Mouse (Mus musculus): ENCODE data around the gene Olfr17. TPM values are rescaled to one million over a fixed set of nuclear protein-coding genes. Genes with fewer than 3 reads are reported as not detected.
"Not testable (repeated sequence)": the region's sequence is repeated elsewhere in the genome, so short reads cannot be mapped to it uniquely, and the experiment has no call there.

Olfr17 gene
- total and polyA plus RNA-seq, 3 experiments: not detected

DNA sequence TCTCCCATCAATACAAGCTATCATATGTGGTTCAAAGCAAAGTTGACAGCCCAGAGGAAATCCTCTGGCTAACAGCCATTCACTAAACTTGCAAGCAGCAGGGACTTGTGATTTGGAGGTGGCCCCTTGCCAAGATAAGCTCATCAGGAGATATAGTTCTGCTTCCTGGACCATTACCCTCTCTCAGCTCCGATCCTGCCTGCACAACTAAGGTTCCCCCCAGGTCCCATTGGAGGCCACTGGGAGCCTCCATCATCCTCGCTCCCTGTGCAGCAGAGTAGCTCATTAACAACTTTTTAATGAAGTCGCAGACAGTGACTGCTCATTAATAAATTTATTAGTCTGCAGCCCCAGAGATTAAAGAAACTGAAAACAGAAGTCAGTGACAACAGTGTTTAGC lies 45.4 kb upstream of the Olfr17 start:
- no peak overlapping the region for H3K4me3 ChIP-seq (replicated peaks in 1 of 3; ENCODE audit: low read depth in 2 of 3, low read length in 2 of 3, poor library complexity in 1 of 3)
- H3K36me3 ChIP-seq (replicated peaks in 1 of 2; ENCODE audit: control insufficient read depth in 1 of 2, insufficient read depth in 1 of 2, low read length in 1 of 2): no peaks in the 10 kb centered on the region
- no peak overlapping the region for H3K27ac ChIP-seq (ENCODE audit: insufficient read depth, low read depth)
- no peaks in the 10 kb centered on the region for H3K79me2 ChIP-seq (replicated peaks; ENCODE audit: control insufficient read depth, extremely low read depth, insufficient read depth, poor library complexity, severe bottlenecking)
- dilution Hi-C loops (cut with MboI; ENCODE audit: extremely low pct_ligation_motif_present, extremely low pct_unique_long_range_greater_than_20kb, low sequenced_read_pairs): no loop called here
- H3K4me1 ChIP-seq (ENCODE audit: control insufficient read depth in 1 of 2, insufficient read depth in 2 of 2): no peaks in the 10 kb centered on the region
- in situ Hi-C loops (cut with MboI; ENCODE audit: low pct_ligation_motif_present, low pct_unique_long_range_greater_than_20kb, low sequenced_read_pairs): no loop called here
- H3K27me3 ChIP-seq (replicated peaks): no peaks in the 10 kb centered on the region
- TF ChIP-seq ZC3H11A (IDR thresholded peaks at IDR 0.05; ENCODE audit: low read depth, low read length): no peak
- TF ChIP-seq RAD21 (IDR thresholded peaks at IDR 0.05; ENCODE audit: low read depth, low read length): no peak
- TF ChIP-seq JUN (IDR thresholded peaks at IDR 0.05; ENCODE audit: insufficient read depth, low read depth, low read length): no peak
- no peak for TF ChIP-seq PAX5 (IDR thresholded peaks at IDR 0.05; ENCODE audit: low read length)
- no peak for TF ChIP-seq NELFE (IDR thresholded peaks at IDR 0.05; ENCODE audit: low read depth, low read length)
- no peak for TF ChIP-seq ZKSCAN1 (IDR thresholded peaks at IDR 0.05; ENCODE audit: borderline replicate concordance, low read depth, low read length)
- TF ChIP-seq MAX (IDR thresholded peaks at IDR 0.05; ENCODE audit: low read length): no peak
- no peak for TF ChIP-seq GABPA (IDR thresholded peaks at IDR 0.05; ENCODE audit: insufficient replicate concordance, low read depth, low read length)
- no peak for TF ChIP-seq CHD2 (IDR thresholded peaks at IDR 0.05; ENCODE audit: low read length)
- no peak for TF ChIP-seq ZMIZ1 (IDR thresholded peaks at IDR 0.05; ENCODE audit: low read depth, low read length)
- TF ChIP-seq BHLHE40 (IDR thresholded peaks at IDR 0.05; ENCODE audit: low read depth, low read length): no peak
- no peak for TF ChIP-seq UBTF (IDR thresholded peaks at IDR 0.05; ENCODE audit: low read depth, low read length)
- H3K4me2 ChIP-seq (ENCODE audit: insufficient read depth, low read depth, poor library complexity, severe bottlenecking): no peak overlapping the region
- no peak overlapping the region for H3K9ac ChIP-seq (ENCODE audit: insufficient read depth, low read depth)
- DNase-seq (ENCODE audit: extremely low read depth): no peak
- H3K9me3 ChIP-seq (replicated peaks; ENCODE audit: low read length): no peaks in the 10 kb centered on the region

- Histone ChIP-seq H3K27me3 (replicated peaks) (no peaks in the 10 kb centered on the region), H3K4me1 (ENCODE audit: control insufficient read depth in 1 of 2, insufficient read depth in 2 of 2) (no peaks in the 10 kb centered on the region), H3K4me2 (ENCODE audit: insufficient read depth, low read depth, poor library complexity, severe bottlenecking) (no peak within 1 kb of the TSS), H3K9ac (ENCODE audit: insufficient read depth, low read depth) (no peak within 1 kb of the TSS), H3K36me3 (replicated peaks in 1 of 2; ENCODE audit: control insufficient read depth in 1 of 2, insufficient read depth in 1 of 2, low read length in 1 of 2) (no peaks in the 10 kb centered on the region), H3K4me3 (replicated peaks in 1 of 3; ENCODE audit: low read depth in 2 of 3, low read length in 2 of 3, poor library complexity in 1 of 3) (no peak within 1 kb of the TSS), H3K27ac (ENCODE audit: insufficient read depth, low read depth) (no peak within 1 kb of the TSS), H3K9me3 (replicated peaks; ENCODE audit: low read length) (no peaks in the 10 kb centered on the region), H3K79me2 (replicated peaks; ENCODE audit: control insufficient read depth, extremely low read depth, insufficient read depth, poor library complexity, severe bottlenecking) (no peaks in the 10 kb centered on the region)
- DNase-seq (ENCODE audit: extremely low read depth): no peak
- dilution Hi-C loops (cut with MboI; ENCODE audit: extremely low pct_ligation_motif_present, extremely low pct_unique_long_range_greater_than_20kb, low sequenced_read_pairs): no loop called here
- no peak for TF ChIP-seq IRF4 (IDR thresholded peaks at IDR 0.05; ENCODE audit: low read depth, low read length)
- no peak for TF ChIP-seq PAX5 (IDR thresholded peaks at IDR 0.05; ENCODE audit: low read length)
- no peak for TF ChIP-seq ETS1 (conservative IDR thresholded peaks at IDR 0.05; ENCODE audit: low read depth, low read length)
- no peak for TF ChIP-seq CTCF (conservative IDR thresholded peaks at IDR 0.05 in 1 of 2, IDR thresholded peaks at IDR 0.05 in 1 of 2; ENCODE audit: low read depth in 2 of 2, low read length in 2 of 2)
- TF ChIP-seq CHD2 (IDR thresholded peaks at IDR 0.05; ENCODE audit: low read length): no peak
- TF ChIP-seq ZMIZ1 (IDR thresholded peaks at IDR 0.05; ENCODE audit: low read depth, low read length): no peak
- no peak for TF ChIP-seq JUND (conservative IDR thresholded peaks at IDR 0.05; ENCODE audit: low read depth, low read length)
- no peak for TF ChIP-seq ZNF384 (IDR thresholded peaks at IDR 0.05; ENCODE audit: low read depth, low read length)
- no peak for TF ChIP-seq SMC3 (IDR thresholded peaks at IDR 0.05; ENCODE audit: low read depth, low read length)
- TF ChIP-seq ELF1 (IDR thresholded peaks at IDR 0.05; ENCODE audit: low read depth, low read length): no peak
- no peak for TF ChIP-seq USF1 (IDR thresholded peaks at IDR 0.05; ENCODE audit: low read depth, low read length)
- TF ChIP-seq MXI1 (IDR thresholded peaks at IDR 0.05; ENCODE audit: low read depth, low read length): no peak
- TF ChIP-seq EP300 (IDR thresholded peaks at IDR 0.05; ENCODE audit: low read length): no peak
- TF ChIP-seq SIN3A (IDR thresholded peaks at IDR 0.05; ENCODE audit: low read length): no peak
- no peak for TF ChIP-seq RCOR1 (conservative IDR thresholded peaks at IDR 0.05; ENCODE audit: low read depth, low read length)
- in situ Hi-C loops (cut with MboI; ENCODE audit: low pct_ligation_motif_present, low pct_unique_long_range_greater_than_20kb, low sequenced_read_pairs): no loop called here
Observed at GRCm38 (mm10) chr7:107070681-107071080, 22.3 kb upstream of the Olfr17 start, which contains the start of gene Olfr714. Gene Olfr714, plus strand, starts transcription at chr7:107070981.

- H3K4me3 ChIP-seq (replicated peaks in 1 of 3; ENCODE audit: low read depth in 2 of 3, low read length in 2 of 3, poor library complexity in 1 of 3); H3K79me2 ChIP-seq (replicated peaks; ENCODE audit: control insufficient read depth, extremely low read depth, insufficient read depth, poor library complexity, severe bottlenecking); DNase-seq (ENCODE audit: extremely low read depth); in situ Hi-C loops (cut with MboI; ENCODE audit: low pct_ligation_motif_present, low pct_unique_long_range_greater_than_20kb, low sequenced_read_pairs); H3K9me3 ChIP-seq (replicated peaks; ENCODE audit: low read length); H3K27me3 ChIP-seq (replicated peaks); H3K36me3 ChIP-seq (replicated peaks in 1 of 2; ENCODE audit: control insufficient read depth in 1 of 2, insufficient read depth in 1 of 2, low read length in 1 of 2); H3K9ac ChIP-seq (ENCODE audit: insufficient read depth, low read depth); dilution Hi-C loops (cut with MboI; ENCODE audit: extremely low pct_ligation_motif_present, extremely low pct_unique_long_range_greater_than_20kb, low sequenced_read_pairs); H3K27ac ChIP-seq (ENCODE audit: insufficient read depth, low read depth); H3K4me2 ChIP-seq (ENCODE audit: insufficient read depth, low read depth, poor library complexity, severe bottlenecking); H3K4me1 ChIP-seq (ENCODE audit: control insufficient read depth in 1 of 2, insufficient read depth in 2 of 2): not testable (repeated sequence)
Observed at GRCm38 (mm10) chr7:107110269-107110668, 17.2 kb downstream of the Olfr17 start, which contains the start of gene Olfr715b. Gene Olfr715b, minus strand, starts transcription at chr7:107110369.

Data from CH12.LX (cell line).